Mouse (Mus musculus) erythroblast, embryonic 14.5 days (primary cell): ENCODE data around the gene Msantd1.

Experiments
- GATA1 ChIP-seq: IDR thresholded peaks from 2 replicates; pipeline ENCODE4 v1.6.1; 2012; ENCODE audit warnings: low read length, inconsistent platforms, mixed read lengths
- TAL1 ChIP-seq: IDR thresholded peaks from 3 replicates; pipeline ENCODE4 v1.6.1; 2012; ENCODE audit warnings: low read length, inconsistent platforms, mixed read lengths

DNA sequence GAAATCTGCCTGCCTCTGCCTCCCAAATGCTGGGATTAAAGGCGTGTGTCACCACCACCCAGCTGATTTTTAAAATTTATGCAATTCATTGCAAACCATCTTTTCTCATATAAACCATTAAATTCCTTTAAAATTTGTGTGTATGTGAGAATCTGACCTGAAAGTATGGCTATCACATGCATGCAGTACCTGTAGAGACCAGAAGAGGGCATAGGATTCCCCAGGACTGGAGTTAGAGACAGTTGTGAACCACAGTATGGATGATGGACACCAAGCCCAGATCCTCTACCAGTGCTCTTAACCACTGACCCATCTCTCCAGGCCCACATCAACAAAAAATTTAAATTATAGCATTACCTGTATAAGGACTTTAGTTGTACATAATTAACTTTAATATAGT is 25.6 kb downstream of the Msantd1 start:
- TF ChIP-seq TAL1 (no peak), GATA1 (no peak)
